Mouse (Mus musculus) erythroid progenitor cell, adult 5-6 weeks (primary cell): Measurements from ENCODE around the gene Neurog2. TPM values are rescaled to one million over a fixed set of nuclear protein-coding genes. Genes with fewer than 3 reads are reported as not detected.
A peak's percentile ranks its signal among the peaks of the same experiment; 100 is the strongest.

ENCODE experiments used
- ATAC-seq: replicated peaks from 2 replicates; pipeline ENCODE4 v1.8.0; 2016; ENCODE audit warnings: moderate number of reproducible peaks, mild to moderate bottlenecking, moderate TSS enrichment, inconsistent platforms; ENCODE audit not compliant: poor library complexity, low FRiP score, severe bottlenecking
- total RNA-seq, 2 experiments: library from RNA; stranded (forward) in 1 of 2; stranded (reverse) in 1 of 2; fragments of 150-400 nt in 1 of 2; fragments of 186-747, 209-891 nt in 1 of 2; gene quantifications; 2 replicates each; pipeline versions ENCODE4 v1.2.3 to v1.2.4; 2015 to 2017; ENCODE audit warnings: low replicate concordance in 2 of 2

The Neurog2 gene
- total RNA-seq (2015; ENCODE audit: low replicate concordance) (not detected in 2 replicates), total RNA-seq (2017; ENCODE audit: low replicate concordance) (not detected in 2 replicates)

- no peak for ATAC-seq
Measured at GRCm38 (mm10) chr3:127633080-127634032, at the start of gene Neurog2. Neurog2 (plus strand) TSS chr3:127633135.

GRCm38 (mm10) chr3:127597136-127597535 is 35.8 kb upstream of the Neurog2 start:
- ATAC-seq = no peak

GRCm38 (mm10) chr3:127608109-127608508 is 24.8 kb upstream of the Neurog2 start:
- ATAC-seq = no peak

- ATAC-seq = peak; percentile 79
Measured at GRCm38 (mm10) chr3:127625296-127625695, 7.6 kb upstream of the Neurog2 start.

GRCm38 (mm10) chr3:127625701-127626399 is 7.1 kb upstream of the Neurog2 start:
- no peak for ATAC-seq

- ATAC-seq = no peak
Measured at GRCm38 (mm10) chr3:127626524-127626923, 6.4 kb upstream of the Neurog2 start.

- ATAC-seq = no peak
Measured at GRCm38 (mm10) chr3:127627151-127627955, 5.6 kb upstream of the Neurog2 start.

GRCm38 (mm10) chr3:127627956-127628310 is 5.0 kb upstream of the Neurog2 start:
- no peak for ATAC-seq

- no peak for ATAC-seq
Measured at GRCm38 (mm10) chr3:127628311-127629184, 4.4 kb upstream of the Neurog2 start.

- no peak for ATAC-seq
Measured at GRCm38 (mm10) chr3:127630190-127630589, 2.7 kb upstream of the Neurog2 start.

GRCm38 (mm10) chr3:127630735-127631372 is 2.1 kb upstream of the Neurog2 start:
- no peak for ATAC-seq

GRCm38 (mm10) chr3:127631582-127631981 is 1.4 kb upstream of the Neurog2 start:
- ATAC-seq = no peak

- ATAC-seq = no peak
Measured at GRCm38 (mm10) chr3:127632531-127632930, 404 bp upstream of the Neurog2 start.

- ATAC-seq = peak; percentile 81
Measured at GRCm38 (mm10) chr3:127634101-127634983, 1.4 kb downstream of the Neurog2 start.

- no peak for ATAC-seq
Measured at GRCm38 (mm10) chr3:127634984-127635349, 2.0 kb downstream of the Neurog2 start.

GRCm38 (mm10) chr3:127639875-127640761 is 7.2 kb downstream of the Neurog2 start:
- ATAC-seq = no peak
